Mouse (Mus musculus) spleen, adult 2 months (tissue): Measurements from ENCODE around the gene Isyna1. TPM values are rescaled to one million over a fixed set of nuclear protein-coding genes. Genes with fewer than 3 reads are reported as not detected.
A peak's percentile ranks its signal among the peaks of the same experiment; 100 is the strongest.

Experiments
- DNase-seq, 2 experiments: peaks; one replicate each; pipeline versions ENCODE4 v3.0.0 to v3.0.0-alpha.2; 2012 to 2021; ENCODE audit warnings: low spot score in 2 of 2, low read depth in 1 of 2
- H3K27ac ChIP-seq: fragments of 200-500 bp; 2 replicates; pipeline ENCODE4 v1.5.1; 2012; ENCODE audit warnings: low read length, inconsistent platforms; ENCODE audit not compliant: insufficient read depth
- H3K27me3 ChIP-seq: fragments of 200-500 bp; 2 replicates; pipeline ENCODE4 v1.6.1; 2012; ENCODE audit warnings: mild to moderate bottlenecking, moderate library complexity, low read length, inconsistent platforms; ENCODE audit not compliant: control insufficient read depth, insufficient read depth
- H3K36me3 ChIP-seq: fragments of 200-500 bp; 2 replicates; pipeline ENCODE4 v1.6.1; 2012; ENCODE audit warnings: mild to moderate bottlenecking, low read length, inconsistent platforms; ENCODE audit not compliant: control insufficient read depth, insufficient read depth
- H3K4me1 ChIP-seq: fragments of 200-500 bp; 2 replicates; pipeline ENCODE4 v1.6.1; 2011; ENCODE audit warnings: inconsistent platforms; ENCODE audit not compliant: control insufficient read depth, insufficient read depth, insufficient read length
- H3K4me3 ChIP-seq: fragments of 200-500 bp; 2 replicates; pipeline ENCODE4 v1.5.1; 2011; ENCODE audit warnings: mild to moderate bottlenecking, inconsistent platforms; ENCODE audit not compliant: insufficient read depth, insufficient read length; ENCODE audit errors: extremely low read depth
- CTCF ChIP-seq: fragments of 200-500 bp; IDR thresholded peaks from 2 replicates; pipeline ENCODE4 v1.5.1; 2011; ENCODE audit warnings: mild to moderate bottlenecking, inconsistent platforms; ENCODE audit not compliant: insufficient read depth, insufficient read length, insufficient replicate concordance; ENCODE audit errors: extremely low read depth
- POLR2A ChIP-seq: fragments of 200-500 bp; IDR thresholded peaks from 2 replicates; pipeline ENCODE4 v1.6.1; 2011; ENCODE audit warnings: low read depth, low read length, inconsistent platforms
- WGBS: fragments of 180-500 bp; shearing (Covaris S2); methylation state at CpG from one replicate; pipeline ENCODE4 v1.1.7; 2018; 5-methylcytosine and 5-hydroxymethylcytosine counted together
- polyA plus RNA-seq: library from polyadenylated mRNA; depleted of rRNA; stranded (reverse); fragments of >200 nt; gene quantifications from 2 replicates; pipeline ENCODE4 v1.2.3, GENCODE M21; 2012; rRNA removed

Gene Isyna1
- 136 and 189 TPM in 2 replicates for polyA plus RNA-seq

- WGBS, result under 1% methylated on average over 37 of the region's 40 CpGs
- Histone ChIP-seq H3K27ac (peak within 1 kb of the TSS; percentile 77), H3K4me3 (peak within 1 kb of the TSS; percentile 78), H3K4me1 (peaks cover 9% of the 10 kb centered on the region), H3K27me3 (no peaks in the 10 kb centered on the region), H3K36me3 (peaks cover 21% of the 10 kb centered on the region)
- DNase-seq, result peak; percentile 84 to 91
- TF ChIP-seq POLR2A (peak; percentile 50), CTCF (no peak)
Observed at GRCm38 (mm10) chr8:70593961-70594609, at the start of gene Isyna1. TSS of gene Isyna1 (plus strand) at chr8:70594373.

GRCm38 (mm10) chr8:70546412-70546811 is 47.8 kb upstream of the Isyna1 start:
- Histone ChIP-seq H3K4me3 (no peak overlapping the region), H3K36me3 (no peaks in the 10 kb centered on the region), H3K4me1 (no peaks in the 10 kb centered on the region), H3K27ac (no peak overlapping the region), H3K27me3 (no peaks in the 10 kb centered on the region)
- WGBS, result 60% methylated on average over 4 of the region's 4 CpGs
- TF ChIP-seq CTCF, result no peak
- TF ChIP-seq POLR2A, result no peak
- DNase-seq, result no peak

DNA sequence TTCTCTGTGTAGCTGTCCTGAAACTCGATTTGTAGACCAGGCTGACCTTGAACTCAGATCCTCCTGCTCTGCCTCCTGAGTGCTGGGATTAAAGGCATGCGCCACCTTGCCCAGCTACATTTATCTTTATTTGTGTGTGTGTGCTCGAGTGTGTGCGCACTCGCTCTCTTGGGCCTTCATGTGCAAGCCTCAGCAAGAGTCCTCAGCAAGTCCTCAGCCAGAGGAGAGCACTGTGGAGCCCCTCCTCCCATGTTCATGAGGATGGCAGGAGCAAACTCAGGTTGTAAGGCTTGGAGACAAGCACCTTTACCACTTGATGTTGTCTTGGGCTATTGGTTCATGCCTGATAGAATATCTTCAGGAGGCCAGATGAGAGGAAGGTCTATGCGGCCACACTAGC is 46.4 kb upstream of the Isyna1 start:
- Histone ChIP-seq H3K27ac (no peak overlapping the region), H3K4me1 (no peaks in the 10 kb centered on the region; the same call in 1 of the 2 replicates), H3K27me3 (no peaks in the 10 kb centered on the region), H3K36me3 (no peaks in the 10 kb centered on the region), H3K4me3 (no peak overlapping the region)
- DNase-seq, result no peak
- 91% methylated on average over 6 of the region's 6 CpGs for WGBS
- no peak for TF ChIP-seq CTCF
- TF ChIP-seq POLR2A, result no peak

- H3K27ac ChIP-seq, result no peak overlapping the region
- no peak for TF ChIP-seq CTCF
- TF ChIP-seq POLR2A, result no peak
- WGBS, result 50% methylated on average over 10 of the region's 10 CpGs
- H3K36me3 ChIP-seq, result no peaks in the 10 kb centered on the region
- H3K4me3 ChIP-seq, result no peak overlapping the region
- DNase-seq, result no peak
- no peaks in the 10 kb centered on the region for H3K27me3 ChIP-seq
- H3K4me1 ChIP-seq, result no peaks in the 10 kb centered on the region; the same call in 1 of the 2 replicates
Observed at GRCm38 (mm10) chr8:70549412-70550184, 44.6 kb upstream of the Isyna1 start.

DNA sequence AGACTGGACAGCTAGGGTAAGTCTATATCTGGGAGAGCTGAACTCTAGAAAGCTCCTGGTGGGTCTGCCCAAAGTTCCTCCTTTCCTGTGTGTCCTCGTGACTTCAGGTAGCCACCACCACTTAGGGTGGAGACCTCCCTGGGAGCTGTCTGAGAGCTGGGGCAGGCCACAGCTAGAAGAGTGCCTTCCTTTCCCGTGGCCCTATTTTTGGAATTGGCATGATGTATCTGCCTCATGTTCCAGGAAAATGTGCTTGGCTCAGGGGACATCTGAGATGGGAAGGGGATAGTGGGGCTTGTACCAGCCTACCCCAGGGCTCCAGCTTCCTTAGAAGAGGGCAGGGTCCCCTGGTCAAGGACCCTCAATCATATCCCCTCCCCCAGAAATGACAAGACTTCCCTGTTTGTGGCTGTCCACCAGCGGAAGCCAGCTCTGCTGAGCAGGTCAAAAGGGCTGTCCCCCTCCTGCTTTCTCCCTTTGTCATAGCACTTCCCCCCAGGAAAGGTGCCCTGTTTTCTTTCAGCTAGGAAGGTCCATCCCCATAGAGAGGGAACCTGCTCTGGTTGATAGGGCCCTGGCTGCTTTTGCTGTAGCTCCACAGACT is 42.5 kb upstream of the Isyna1 start:
- 55% methylated on average over 3 of the region's 3 CpGs for WGBS
- no peak overlapping the region for H3K4me3 ChIP-seq
- H3K4me1 ChIP-seq, result peaks cover 5% of the 10 kb centered on the region; the same call in 1 of the 2 replicates
- no peak for DNase-seq
- no peak overlapping the region for H3K27ac ChIP-seq
- no peaks in the 10 kb centered on the region for H3K27me3 ChIP-seq
- no peak for TF ChIP-seq CTCF
- no peak for TF ChIP-seq POLR2A
- H3K36me3 ChIP-seq, result no peaks in the 10 kb centered on the region

- Histone ChIP-seq H3K27ac (no peak overlapping the region), H3K4me3 (no peak overlapping the region), H3K4me1 (peaks cover 5% of the 10 kb centered on the region; the same call in 1 of the 2 replicates), H3K27me3 (no peaks in the 10 kb centered on the region), H3K36me3 (no peaks in the 10 kb centered on the region)
- TF ChIP-seq POLR2A, result no peak
- no peak for TF ChIP-seq CTCF
- DNase-seq, result no peak
- WGBS, result 66% methylated on average over 1 of the region's 1 CpGs
Observed at GRCm38 (mm10) chr8:70552836-70553235, 41.3 kb upstream of the Isyna1 start.

DNA sequence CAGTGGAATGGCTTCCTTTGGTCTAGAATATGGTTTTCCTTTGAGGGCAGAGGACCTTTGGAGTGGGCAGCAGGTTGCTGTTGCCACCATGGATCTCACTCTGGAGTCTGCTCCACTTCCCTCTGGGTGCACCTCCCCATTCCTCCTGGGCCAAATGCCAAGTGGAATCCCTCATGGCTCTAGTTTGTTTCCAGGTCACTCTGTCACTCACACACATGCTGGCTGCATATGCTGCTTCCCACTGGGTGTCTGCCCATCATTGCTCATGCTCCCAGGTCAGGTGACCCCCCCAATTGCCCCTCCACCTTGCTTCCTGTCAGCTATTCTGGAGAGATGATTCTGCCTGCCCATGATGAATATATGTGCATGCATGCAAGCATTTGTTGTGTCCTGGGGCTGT is 40.4 kb upstream of the Isyna1 start:
- H3K27ac ChIP-seq, result no peak overlapping the region
- H3K27me3 ChIP-seq, result no peaks in the 10 kb centered on the region
- H3K36me3 ChIP-seq, result no peaks in the 10 kb centered on the region
- no peak overlapping the region for H3K4me3 ChIP-seq
- no peak for TF ChIP-seq POLR2A
- no peak for TF ChIP-seq CTCF
- peaks cover 7% of the 10 kb centered on the region; the same call in 1 of the 2 replicates for H3K4me1 ChIP-seq
- no peak for DNase-seq
